Mouse (Mus musculus): Measurements from ENCODE around the gene Sprr1a.

DNA sequence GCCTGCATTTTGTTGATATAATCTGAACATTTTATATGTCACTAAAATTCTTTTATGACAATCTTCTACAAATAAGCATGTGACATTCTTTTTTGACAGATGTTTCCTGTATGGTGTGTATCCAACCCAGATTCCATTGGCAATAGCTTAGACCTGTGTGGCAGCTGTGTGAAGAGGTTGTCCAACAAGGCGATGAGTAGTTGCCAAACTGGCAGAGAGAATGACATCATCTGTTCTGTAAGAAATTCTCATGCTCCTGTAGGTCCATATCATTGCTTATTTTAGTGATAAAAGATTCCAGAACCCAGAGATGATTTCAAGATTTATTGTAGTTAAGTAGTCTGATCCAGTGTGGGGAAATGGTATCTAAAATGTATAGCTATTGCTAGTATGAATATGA is 19.1 kb downstream of the Sprr1a start:
- TF ChIP-seq CTCF (IDR thresholded peaks at IDR 0.05; ENCODE audit: control insufficient read depth, insufficient read depth, low read length) = no peak
- no peak for TF ChIP-seq POLR2A (IDR thresholded peaks at IDR 0.05; ENCODE audit: borderline replicate concordance, control insufficient read depth, low read depth, low read length)
